Mouse (Mus musculus) G1E (cell line): ENCODE measurements around the gene Taar2. TPM values are rescaled to one million over a fixed set of nuclear protein-coding genes. Genes with fewer than 3 reads are reported as not detected.

ENCODE experiments used
- ATAC-seq: 2 replicates; pipeline ENCODE4 v1.8.0; 2016; ENCODE audit warnings: mild to moderate bottlenecking; ENCODE audit not compliant: insufficient number of reproducible peaks, poor library complexity, low FRiP score, severe bottlenecking; ENCODE audit errors: extremely low read depth
- DNase-seq: peaks from one replicate; pipeline ENCODE4 v3.0.0; 2012; ENCODE audit warnings: low spot score
- H3K27me3 ChIP-seq: 2 replicates; pipeline ENCODE4 v1.6.1; 2012; ENCODE audit warnings: mild to moderate bottlenecking, low read length, inconsistent platforms; ENCODE audit not compliant: insufficient read depth
- H3K36me3 ChIP-seq: replicated peaks from 2 replicates; pipeline ENCODE3; 2012; ENCODE audit warnings: mild to moderate bottlenecking, inconsistent platforms
- H3K4me1 ChIP-seq: 2 replicates; pipeline ENCODE4 v1.6.1; 2012; ENCODE audit warnings: low read depth, low read length, inconsistent platforms, mixed read lengths; ENCODE audit not compliant: insufficient read depth
- H3K4me3 ChIP-seq: 2 replicates; pipeline ENCODE4 v1.5.1; 2012; ENCODE audit warnings: low read depth, mild to moderate bottlenecking, inconsistent platforms, low read length, moderate library complexity, mixed read lengths
- H3K9me3 ChIP-seq: replicated peaks from 2 replicates; pipeline ENCODE4 v1.6.1; 2012; ENCODE audit warnings: inconsistent platforms
- CTCF ChIP-seq: IDR thresholded peaks from 2 replicates; pipeline ENCODE4 v1.5.1; 2012; ENCODE audit warnings: low read depth, low read length, inconsistent platforms, mixed read lengths
- GATA1 ChIP-seq: IDR thresholded peaks from 2 replicates; pipeline ENCODE4 v1.6.1; 2012; ENCODE audit warnings: borderline replicate concordance, low read length, inconsistent platforms, mixed read lengths
- GATA2 ChIP-seq: IDR thresholded peaks from 2 replicates; pipeline ENCODE4 v1.6.1; 2012; ENCODE audit warnings: low read depth, low read length, inconsistent platforms, borderline replicate concordance
- POLR2AphosphoS5 ChIP-seq: IDR thresholded peaks from 2 replicates; pipeline ENCODE4 v1.6.1; 2012; ENCODE audit warnings: low read depth, low read length, inconsistent platforms; ENCODE audit not compliant: insufficient replicate concordance
- TAL1 ChIP-seq: conservative IDR thresholded peaks from 2 replicates; pipeline ENCODE4 v1.6.1; 2012; ENCODE audit warnings: low read depth, low read length, inconsistent platforms, mixed read lengths
- polyA plus RNA-seq: library from polyadenylated mRNA; stranded (reverse); fragments of >175 nt; gene quantifications from 2 replicates; pipeline ENCODE4 v1.2.3, GENCODE M21; 2012
- total RNA-seq, 2 experiments: library from RNA; stranded (forward) in 1 of 2; stranded (reverse) in 1 of 2; fragments of 200-1000 nt in 1 of 2; fragments of >200 nt in 1 of 2; fragmentation: Nextera tagmentation in 1 of 2; gene quantifications; 2 replicates each; pipeline ENCODE4 v1.2.3; 2014 to 2017

The Taar2 gene
- total RNA-seq (2014; fragmentation: Nextera tagmentation) (not detected in 2 replicates), total RNA-seq (2017) (0.12 TPM in 1 of 2 replicates, not detected in the other), polyA plus RNA-seq (not detected in 2 replicates)

DNA sequence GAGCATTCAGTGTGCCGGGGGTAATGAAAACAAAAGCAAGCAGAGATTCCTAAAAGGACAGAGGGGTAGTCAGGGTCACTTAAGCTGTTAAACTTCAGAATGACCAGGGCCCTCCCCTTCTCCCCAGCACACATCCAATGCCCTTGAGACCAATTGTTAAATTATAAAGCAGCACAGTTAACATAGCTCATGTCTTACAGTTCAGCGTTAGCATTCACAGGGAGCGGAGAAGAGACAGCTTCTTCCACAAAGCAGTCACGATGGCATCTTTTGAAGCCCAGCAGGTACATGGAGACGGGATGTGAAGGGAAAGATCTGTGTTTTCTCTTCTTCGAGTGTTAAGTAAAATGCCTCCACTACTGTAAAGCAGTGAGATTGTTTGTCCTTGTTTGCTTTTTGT, at the start of gene Taar2:
TSS of gene Taar2 (plus strand) at position 261 of the 400 bp plus-strand sequence.
- no peaks in the 10 kb centered on the region for H3K4me1 ChIP-seq
- ATAC-seq (no peak; the same call in 1 of the 2 replicates), DNase-seq (no peak)
- H3K4me3 ChIP-seq = no peak within 1 kb of the TSS
- H3K27me3 ChIP-seq = no peaks in the 10 kb centered on the region
- H3K9me3 ChIP-seq = no peaks in the 10 kb centered on the region
- H3K36me3 ChIP-seq = no peaks in the 10 kb centered on the region
- TF ChIP-seq CTCF (no peak), TAL1 (no peak), POLR2AphosphoS5 (no peak), GATA2 (no peak), GATA1 (no peak)

DNA sequence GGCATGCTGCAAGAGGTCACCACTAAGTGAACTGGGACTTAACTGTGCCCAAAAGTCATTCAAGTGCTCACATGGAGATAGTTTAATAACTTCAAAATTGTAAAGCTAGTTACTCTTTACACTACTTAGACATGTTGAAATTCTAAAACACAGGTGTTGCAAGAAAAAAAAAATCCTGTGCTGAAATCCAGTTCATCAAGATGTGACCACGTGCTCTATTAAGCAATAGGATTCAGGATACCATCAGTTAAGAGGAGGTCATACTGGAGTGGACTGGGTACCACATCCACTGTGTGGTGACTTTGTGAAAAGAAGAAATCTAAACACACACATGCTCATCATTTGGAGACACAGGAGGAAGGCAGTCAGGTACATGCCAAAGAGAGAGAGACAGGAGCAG, 45.4 kb upstream of the Taar2 start:
- Histone ChIP-seq H3K4me3 (no peak overlapping the region), H3K27me3 (no peaks in the 10 kb centered on the region), H3K4me1 (no peaks in the 10 kb centered on the region), H3K36me3 (no peaks in the 10 kb centered on the region), H3K9me3 (peaks cover 17% of the 10 kb centered on the region)
- DNase-seq = no peak
- no peak for TF ChIP-seq TAL1
- no peak for TF ChIP-seq GATA2
- TF ChIP-seq POLR2AphosphoS5 = no peak
- TF ChIP-seq GATA1 = no peak
- no peak for TF ChIP-seq CTCF
- ATAC-seq = no peak

DNA sequence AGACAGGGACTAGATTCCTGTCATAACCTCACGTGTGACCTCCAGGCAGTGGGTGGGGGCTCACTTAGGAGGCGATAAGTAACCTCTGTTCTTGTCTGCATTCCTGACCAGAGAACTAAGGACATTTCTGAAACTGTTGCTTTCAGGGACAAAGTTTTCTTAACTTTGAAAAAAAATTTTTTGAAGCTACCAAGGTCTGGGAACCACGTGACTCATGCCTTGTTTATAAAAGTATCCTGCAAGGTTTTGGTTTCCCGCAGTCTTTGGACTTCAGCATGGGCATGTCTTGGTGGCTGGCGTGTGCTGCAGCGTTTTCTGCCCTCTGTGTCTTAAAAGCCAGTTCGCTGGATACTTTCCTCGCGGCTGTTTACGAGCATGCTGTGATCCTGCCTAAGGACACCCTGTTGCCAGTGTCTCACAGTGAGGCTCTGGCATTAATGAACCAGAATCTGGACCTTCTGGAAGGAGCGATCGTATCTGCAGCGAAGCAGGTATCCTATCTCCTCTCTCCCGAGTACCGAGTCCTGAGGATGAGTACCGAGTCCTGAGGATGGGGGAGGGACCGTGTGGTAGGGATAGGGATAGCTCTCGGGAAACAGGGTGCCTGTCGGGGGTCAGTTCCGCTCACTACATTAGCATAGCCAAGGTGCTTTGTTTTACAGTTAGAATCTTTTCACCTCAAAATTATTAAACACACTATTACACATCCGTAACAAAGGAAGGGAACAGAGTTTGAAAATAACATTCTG, 43.6 kb upstream of the Taar2 start, which contains the start of gene Vnn1:
TSS of gene Vnn1 (plus strand) at position 88 of the 749 bp plus-strand sequence.
- H3K4me1 ChIP-seq = no peaks in the 10 kb centered on the region
- no peaks in the 10 kb centered on the region for H3K36me3 ChIP-seq
- H3K27me3 ChIP-seq = no peaks in the 10 kb centered on the region
- no peak within 1 kb of the TSS for H3K4me3 ChIP-seq
- TF ChIP-seq TAL1 (no peak), CTCF (no peak), POLR2AphosphoS5 (no peak), GATA1 (no peak), GATA2 (no peak)
- peaks cover 17% of the 10 kb centered on the region for H3K9me3 ChIP-seq
- ATAC-seq (no peak), DNase-seq (no peak)

DNA sequence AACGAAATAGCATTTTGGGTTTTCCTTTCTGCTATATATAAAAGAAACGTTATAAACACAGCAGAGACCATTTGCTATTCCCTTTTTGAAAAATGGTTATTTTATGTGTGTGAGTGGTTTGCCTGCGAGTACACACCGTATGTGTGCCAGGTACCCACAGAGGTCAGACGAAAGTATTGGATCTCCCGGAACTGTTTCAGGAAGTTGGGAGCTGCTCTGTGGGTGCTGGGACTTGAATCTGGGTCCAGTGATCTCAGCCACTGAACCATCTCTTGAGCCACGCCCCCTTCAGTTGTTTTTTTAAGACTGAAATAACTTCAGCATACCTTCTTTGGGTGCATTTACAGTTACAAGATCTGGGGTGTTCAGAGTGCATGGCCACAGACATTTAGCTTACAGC, 43.0 kb upstream of the Taar2 start:
- DNase-seq (no peak), ATAC-seq (no peak)
- H3K36me3 ChIP-seq = no peaks in the 10 kb centered on the region
- H3K9me3 ChIP-seq = peaks cover 17% of the 10 kb centered on the region
- no peaks in the 10 kb centered on the region for H3K27me3 ChIP-seq
- TF ChIP-seq GATA1 (no peak), CTCF (no peak), TAL1 (no peak), GATA2 (no peak), POLR2AphosphoS5 (no peak)
- no peaks in the 10 kb centered on the region for H3K4me1 ChIP-seq
- no peak overlapping the region for H3K4me3 ChIP-seq

DNA sequence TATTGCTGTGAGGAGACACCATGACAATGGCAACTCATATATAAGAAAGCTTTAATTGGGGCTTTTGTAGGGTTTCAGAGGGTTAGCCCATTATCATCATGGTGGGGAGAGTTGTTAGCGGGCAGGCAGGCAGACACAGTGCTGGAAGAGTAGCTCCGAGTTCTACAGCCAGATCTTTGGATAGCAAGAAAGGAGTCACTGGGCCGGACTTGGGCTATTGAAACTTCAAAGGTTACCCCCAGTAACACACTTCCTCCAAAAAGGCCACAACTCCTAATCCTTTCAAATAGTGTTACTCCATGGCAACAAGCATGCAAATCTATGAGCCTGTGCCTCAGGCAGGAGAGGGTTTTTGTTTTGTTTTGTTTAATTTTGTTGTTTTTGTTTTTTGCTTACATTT, 37.3 kb upstream of the Taar2 start:
- Histone ChIP-seq H3K9me3 (no peaks in the 10 kb centered on the region), H3K4me1 (no peaks in the 10 kb centered on the region), H3K36me3 (no peaks in the 10 kb centered on the region), H3K4me3 (no peak overlapping the region), H3K27me3 (no peaks in the 10 kb centered on the region)
- ATAC-seq = no peak
- DNase-seq = no peak
- TF ChIP-seq GATA1 (no peak), CTCF (no peak), TAL1 (no peak), POLR2AphosphoS5 (no peak), GATA2 (no peak)

DNA sequence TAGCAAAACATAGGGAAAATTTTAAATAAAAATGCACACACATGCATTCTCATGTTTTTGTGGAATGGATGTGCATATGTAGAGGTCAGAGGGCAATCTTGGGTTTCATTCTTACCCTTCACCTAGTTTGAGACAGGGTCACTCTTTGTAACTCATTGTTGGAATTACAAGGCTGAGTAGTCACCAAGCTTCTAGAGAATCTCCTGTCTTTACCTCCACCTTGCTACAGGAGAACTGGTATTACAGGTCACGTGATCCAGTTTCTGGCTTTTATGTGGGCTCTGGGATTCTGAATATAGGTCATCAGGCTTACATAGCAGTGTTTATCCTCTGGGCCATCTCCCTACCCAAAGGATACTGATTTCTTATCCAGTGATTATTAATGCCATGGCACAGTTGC, 32.7 kb upstream of the Taar2 start:
- H3K4me1 ChIP-seq = no peaks in the 10 kb centered on the region
- H3K36me3 ChIP-seq = no peaks in the 10 kb centered on the region
- H3K27me3 ChIP-seq = no peaks in the 10 kb centered on the region
- DNase-seq (no peak), ATAC-seq (no peak)
- H3K9me3 ChIP-seq = no peaks in the 10 kb centered on the region
- no peak overlapping the region for H3K4me3 ChIP-seq
- TF ChIP-seq CTCF (no peak), TAL1 (no peak), GATA2 (no peak), POLR2AphosphoS5 (no peak)

DNA sequence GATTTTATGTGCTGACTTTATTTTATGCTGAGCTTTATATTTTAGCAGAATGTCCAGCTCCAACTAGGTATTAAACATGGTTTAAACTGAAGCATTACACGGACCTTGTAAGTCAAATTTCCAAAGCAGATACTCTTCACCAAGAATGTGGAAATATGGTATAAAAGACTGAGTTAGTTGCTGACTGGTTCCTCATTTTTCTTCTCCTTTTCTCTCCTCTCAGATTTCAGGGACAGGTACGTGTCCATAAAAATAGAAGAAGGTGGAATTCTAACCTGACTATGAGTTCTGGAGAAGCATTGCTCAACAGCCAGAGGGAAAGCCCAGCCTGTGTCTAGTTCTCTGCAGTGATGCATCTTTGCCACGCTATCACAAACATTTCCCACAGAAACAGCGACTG, 18.3 kb upstream of the Taar2 start, which contains the start of gene Taar1:
TSS of gene Taar1 (plus strand) at position 301 of the 400 bp plus-strand sequence.
- no peaks in the 10 kb centered on the region for H3K4me1 ChIP-seq
- TF ChIP-seq GATA1 = no peak
- TF ChIP-seq GATA2 = no peak
- TF ChIP-seq TAL1 = no peak
- no peak for TF ChIP-seq CTCF
- no peak for TF ChIP-seq POLR2AphosphoS5
- no peaks in the 10 kb centered on the region for H3K9me3 ChIP-seq
- DNase-seq = no peak
- H3K27me3 ChIP-seq = no peaks in the 10 kb centered on the region
- no peak for ATAC-seq
- no peak within 1 kb of the TSS for H3K4me3 ChIP-seq
- H3K36me3 ChIP-seq = no peaks in the 10 kb centered on the region
